Mouse (Mus musculus) thymus, adult 2 months (tissue): ENCODE measurements around the gene Auts2. TPM values are rescaled to one million over a fixed set of nuclear protein-coding genes. Genes with fewer than 3 reads are reported as not detected.

Source experiments
- DNase-seq: peaks from one replicate; pipeline ENCODE4 v3.0.0; 2021
- H3K27ac ChIP-seq: fragments of 200-500 bp; 2 replicates; pipeline ENCODE4 v1.5.1; 2012; ENCODE audit warnings: low read length, control low read depth; ENCODE audit not compliant: control insufficient read depth, insufficient read depth
- H3K27me3 ChIP-seq: fragments of 200-500 bp; 2 replicates; pipeline ENCODE4 v1.6.1; 2012; ENCODE audit warnings: mild to moderate bottlenecking, low read length, moderate library complexity, mixed read lengths; ENCODE audit not compliant: control insufficient read depth, insufficient read depth
- H3K36me3 ChIP-seq: fragments of 200-500 bp; 2 replicates; pipeline ENCODE4 v1.6.1; 2012; ENCODE audit warnings: mild to moderate bottlenecking, low read length, moderate library complexity; ENCODE audit not compliant: control insufficient read depth, insufficient read depth
- H3K4me1 ChIP-seq: fragments of 200-500 bp; replicated peaks from 2 replicates; pipeline ENCODE4 v1.6.1; 2012; ENCODE audit warnings: low read length; ENCODE audit not compliant: control insufficient read depth, insufficient read depth
- H3K4me3 ChIP-seq: fragments of 200-500 bp; 2 replicates; pipeline ENCODE4 v1.5.1; 2012; ENCODE audit warnings: mild to moderate bottlenecking, low read length, control low read depth, moderate library complexity; ENCODE audit not compliant: control insufficient read depth, insufficient read depth
- CTCF ChIP-seq: fragments of 200-500 bp; IDR thresholded peaks from 2 replicates; pipeline ENCODE4 v1.5.1; 2012; ENCODE audit warnings: mild to moderate bottlenecking, control low read depth, low read length, moderate library complexity, borderline replicate concordance; ENCODE audit not compliant: control insufficient read depth, poor library complexity, insufficient read depth; ENCODE audit errors: extremely low read depth
- POLR2A ChIP-seq: fragments of 200-500 bp; IDR thresholded peaks from 2 replicates; pipeline ENCODE4 v1.6.1; 2012; ENCODE audit warnings: mild to moderate bottlenecking, low read length, control low read depth, moderate library complexity; ENCODE audit not compliant: control insufficient read depth, poor library complexity, insufficient read depth; ENCODE audit errors: extremely low read depth
- WGBS: fragments of 180-500 bp; shearing (Covaris S2); methylation state at CpG from one replicate; pipeline ENCODE4 v1.1.7; 2018; 5-methylcytosine and 5-hydroxymethylcytosine counted together
- polyA plus RNA-seq: library from polyadenylated mRNA; depleted of rRNA; stranded (reverse); fragments of >200 nt; gene quantifications from 2 replicates; pipeline ENCODE4 v1.2.3, GENCODE M21; 2012

Auts2 gene
- polyA plus RNA-seq, 1 experiment = 4.9 TPM

DNA sequence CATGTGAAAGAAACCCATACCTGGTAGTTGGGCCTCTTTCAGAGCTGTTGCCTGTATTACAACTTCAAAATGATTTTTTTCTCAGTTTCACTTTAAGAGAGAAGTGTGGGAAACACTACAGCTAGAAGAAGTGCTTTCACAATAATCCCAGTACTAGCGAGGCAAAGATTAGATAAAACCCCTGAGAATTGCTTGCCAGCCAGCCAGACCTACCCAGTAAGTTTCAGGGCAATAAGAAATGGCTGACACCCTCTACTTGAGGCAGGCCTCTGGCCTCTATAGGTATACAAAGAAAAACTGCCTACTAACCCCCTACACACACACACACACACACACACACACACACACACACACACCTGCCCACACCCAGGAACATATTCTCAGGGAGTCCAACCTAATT lies 630.2 kb downstream of the Auts2 start:
- Histone ChIP-seq H3K27me3 (no peaks in the 10 kb centered on the region), H3K36me3 (no peaks in the 10 kb centered on the region), H3K4me3 (no peak overlapping the region), H3K27ac (no peak overlapping the region), H3K4me1 (no peaks in the 10 kb centered on the region)
- DNase-seq = no peak
- 66% methylated on average over 1 of the region's 1 CpGs for WGBS
- TF ChIP-seq POLR2A (no peak), CTCF (no peak)

- Histone ChIP-seq H3K27me3 (no peaks in the 10 kb centered on the region), H3K4me1 (no peaks in the 10 kb centered on the region), H3K36me3 (no peaks in the 10 kb centered on the region), H3K27ac (no peak overlapping the region), H3K4me3 (no peak overlapping the region)
- 83% methylated on average over 3 of the region's 3 CpGs for WGBS
- TF ChIP-seq POLR2A = no peak
- TF ChIP-seq CTCF = no peak
- DNase-seq = no peak
Measured at GRCm38 (mm10) chr5:131906313-131906712, 636.8 kb downstream of the Auts2 start.

DNA sequence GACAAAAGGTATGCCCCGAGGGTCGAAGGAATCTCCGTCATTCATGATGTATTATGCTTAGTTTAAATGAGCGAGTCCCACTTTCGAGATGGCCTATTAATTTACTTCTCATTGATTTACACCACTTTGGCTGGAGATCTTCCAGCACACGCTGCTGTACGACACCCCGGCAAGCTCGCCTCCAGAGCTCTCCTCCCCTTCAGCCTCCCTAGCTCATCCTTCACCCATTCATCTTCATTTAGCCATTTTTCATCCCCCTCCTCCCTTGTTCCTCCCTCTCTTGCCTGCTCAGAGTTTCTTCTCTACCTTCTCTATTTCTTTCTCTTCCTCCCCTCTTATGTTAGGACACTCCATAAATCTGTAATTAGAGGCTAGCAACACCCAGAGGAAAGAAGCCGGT lies 638.7 kb downstream of the Auts2 start:
- WGBS = 93% methylated on average over 10 of the region's 10 CpGs
- Histone ChIP-seq H3K4me1 (no peaks in the 10 kb centered on the region), H3K4me3 (no peak overlapping the region), H3K27ac (no peak overlapping the region), H3K36me3 (no peaks in the 10 kb centered on the region), H3K27me3 (no peaks in the 10 kb centered on the region)
- no peak for TF ChIP-seq CTCF
- no peak for TF ChIP-seq POLR2A
- DNase-seq = no peak

GRCm38 (mm10) chr5:131898048-131898638 lies 645.0 kb downstream of the Auts2 start:
- DNase-seq = no peak
- no peak overlapping the region for H3K27ac ChIP-seq
- no peaks in the 10 kb centered on the region for H3K27me3 ChIP-seq
- no peaks in the 10 kb centered on the region for H3K4me1 ChIP-seq
- no peak overlapping the region for H3K4me3 ChIP-seq
- TF ChIP-seq CTCF (no peak), POLR2A (no peak)
- 94% methylated on average over 4 of the region's 4 CpGs for WGBS
- no peaks in the 10 kb centered on the region for H3K36me3 ChIP-seq

- H3K27ac ChIP-seq = no peak overlapping the region
- WGBS = 93% methylated on average over 3 of the region's 3 CpGs
- DNase-seq = no peak
Measured at GRCm38 (mm10) chr5:131886636-131887035, 656.5 kb downstream of the Auts2 start.

DNA sequence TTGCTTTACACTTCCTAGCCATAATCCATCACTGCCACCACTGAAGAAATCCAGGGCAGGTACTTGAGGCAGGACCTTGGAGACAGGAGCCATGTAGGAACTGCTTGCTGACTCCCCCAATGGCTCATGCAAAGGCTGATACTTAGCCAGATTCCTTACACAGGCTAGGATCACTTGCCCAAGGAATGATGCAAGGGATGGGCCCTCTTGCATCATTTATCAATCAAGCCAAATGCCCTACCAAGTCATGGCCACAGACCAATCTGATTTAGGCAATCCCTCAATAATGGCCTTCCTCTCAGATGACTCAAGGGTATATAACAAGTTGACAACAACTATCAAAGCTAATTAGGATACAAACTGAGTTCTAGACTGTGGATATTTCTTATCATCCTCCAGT lies 666.6 kb downstream of the Auts2 start:
- H3K27me3 ChIP-seq = no peaks in the 10 kb centered on the region
- no peaks in the 10 kb centered on the region for H3K4me1 ChIP-seq
- TF ChIP-seq CTCF (no peak), POLR2A (no peak)
- no peak for DNase-seq
- H3K4me3 ChIP-seq = no peak overlapping the region
- no peaks in the 10 kb centered on the region for H3K36me3 ChIP-seq
- no peak overlapping the region for H3K27ac ChIP-seq

More at GRCm38 (mm10) chr5:131886636-131887035, 656.5 kb downstream of the Auts2 start:
- TF ChIP-seq POLR2A (no peak), CTCF (no peak)
- Histone ChIP-seq H3K4me3 (no peak overlapping the region), H3K27me3 (no peaks in the 10 kb centered on the region), H3K36me3 (no peaks in the 10 kb centered on the region), H3K4me1 (no peaks in the 10 kb centered on the region)

GRCm38 (mm10) chr5:131875976-131876375 lies 667.2 kb downstream of the Auts2 start:
- TF ChIP-seq CTCF (no peak), POLR2A (no peak)
- no peaks in the 10 kb centered on the region for H3K36me3 ChIP-seq
- no peak for DNase-seq
- 93% methylated on average over 4 of the region's 4 CpGs for WGBS
- H3K27ac ChIP-seq = no peak overlapping the region
- no peak overlapping the region for H3K4me3 ChIP-seq
- H3K27me3 ChIP-seq = no peaks in the 10 kb centered on the region
- no peaks in the 10 kb centered on the region for H3K4me1 ChIP-seq
